Mouse (Mus musculus) hindbrain, embryonic 14.5 days (tissue): ENCODE data around the gene Cul1. TPM values are rescaled to one million over a fixed set of nuclear protein-coding genes. Genes with fewer than 3 reads are reported as not detected.
A peak's percentile ranks its signal among the peaks of the same experiment; 100 is the strongest.
"Not testable (repeated sequence)": the region's sequence is repeated elsewhere in the genome, so short reads cannot be mapped to it uniquely, and the experiment has no call there.

Source experiments
- ATAC-seq: fragments of 200-750 bp; cut with Nextera tagmentation; 2 replicates; pipeline ENCODE4 v1.8.0; 2017; ENCODE audit warnings: moderate number of reproducible peaks, mild to moderate bottlenecking, moderate TSS enrichment, moderate library complexity; ENCODE audit not compliant: low FRiP score
- DNase-seq: peaks from one replicate; pipeline ENCODE4 v3.0.0-alpha.2; 2015; ENCODE audit warnings: low spot score
- H3K27ac ChIP-seq: fragments of 300-500 bp; sonication (generic); 2 replicates; pipeline ENCODE4 v1.5.1; 2014; ENCODE audit warnings: mild to moderate bottlenecking, moderate library complexity
- H3K27me3 ChIP-seq: fragments of 300-500 bp; sonication (generic); 2 replicates; pipeline ENCODE4 v1.6.1; 2014; ENCODE audit warnings: mild to moderate bottlenecking, low read length, mixed read lengths; ENCODE audit not compliant: control insufficient read depth, insufficient read depth
- H3K36me3 ChIP-seq: fragments of 300-500 bp; sonication (generic); replicated peaks from 2 replicates; pipeline ENCODE4 v1.6.1; 2014; ENCODE audit not compliant: control insufficient read depth, insufficient read depth
- H3K4me1 ChIP-seq: fragments of 300-500 bp; sonication (generic); replicated peaks from 2 replicates; pipeline ENCODE4 v1.6.1; 2014; ENCODE audit warnings: antibody characterized with exemption, low read length, mixed read lengths; ENCODE audit not compliant: control insufficient read depth, insufficient read depth
- H3K4me2 ChIP-seq: fragments of 300-500 bp; sonication (generic); replicated peaks from 2 replicates; pipeline ENCODE4 v1.6.1; 2014; ENCODE audit warnings: mild to moderate bottlenecking, moderate library complexity
- H3K4me3 ChIP-seq: fragments of 300-500 bp; sonication (generic); replicated peaks from 2 replicates; pipeline ENCODE4 v1.5.1; 2014; ENCODE audit warnings: mild to moderate bottlenecking, low read length
- H3K9ac ChIP-seq: fragments of 300-500 bp; sonication (generic); 2 replicates; pipeline ENCODE4 v1.6.1; 2014
- H3K9me3 ChIP-seq: fragments of 300-500 bp; sonication (generic); 2 replicates; pipeline ENCODE4 v1.6.1; 2016; ENCODE audit warnings: low read length; ENCODE audit not compliant: control insufficient read depth
- WGBS: fragments of 180-500 bp; shearing (Covaris S2); extraction: QIAGEN DNeasy Blood & Tissue Kit; methylation state at CpG from one replicate; pipeline ENCODE4 v1.1.7; 2014; 5-methylcytosine and 5-hydroxymethylcytosine counted together
- polyA plus RNA-seq: library from polyadenylated mRNA; unstranded; fragments of >200 nt; fragmentation: Nextera tagmentation; extraction: Ambion mirVana; gene quantifications from 2 replicates; pipeline ENCODE4 v1.2.1, GENCODE M21; 2014

Cul1 gene
- polyA plus RNA-seq, result 127 and 142 TPM in 2 replicates

GRCm38 (mm10) chr6:47453098-47453497 lies at the start of gene Cul1:
Cul1 (plus strand) TSS chr6:47453398.
- Histone ChIP-seq H3K4me3 (peak within 1 kb of the TSS; percentile 97), H3K36me3 (no peaks in the 10 kb centered on the region), H3K9ac (peak within 1 kb of the TSS; percentile 96), H3K4me1 (peaks cover 19% of the 10 kb centered on the region), H3K27ac (peak within 1 kb of the TSS; percentile 97), H3K4me2 (peak within 1 kb of the TSS; percentile 85), H3K9me3 (no peaks in the 10 kb centered on the region), H3K27me3 (no peaks in the 10 kb centered on the region)
- DNase-seq, result no peak
- no peak for ATAC-seq
- WGBS, result 32% methylated on average over 2 of the region's 2 CpGs

- H3K9me3 ChIP-seq, result no peaks in the 10 kb centered on the region
- H3K36me3 ChIP-seq, result no peaks in the 10 kb centered on the region
- no peak overlapping the region for H3K4me3 ChIP-seq
- DNase-seq (no peak), ATAC-seq (no peak)
- WGBS, result 91% methylated on average over 11 of the region's 11 CpGs
- no peaks in the 10 kb centered on the region for H3K4me1 ChIP-seq
- no peaks in the 10 kb centered on the region for H3K27me3 ChIP-seq
- no peak overlapping the region for H3K4me2 ChIP-seq
- no peak overlapping the region for H3K27ac ChIP-seq
- H3K9ac ChIP-seq, result no peak overlapping the region
Observed at GRCm38 (mm10) chr6:47404419-47405382, 48.5 kb upstream of the Cul1 start.

GRCm38 (mm10) chr6:47412886-47413606 lies 40.2 kb upstream of the Cul1 start:
- no peaks in the 10 kb centered on the region for H3K27me3 ChIP-seq
- DNase-seq (no peak), ATAC-seq (no peak)
- H3K27ac ChIP-seq, result no peak overlapping the region
- 48% methylated on average over 4 of the region's 4 CpGs for WGBS
- H3K36me3 ChIP-seq, result no peaks in the 10 kb centered on the region
- H3K9ac ChIP-seq, result no peak overlapping the region
- H3K4me2 ChIP-seq, result no peak overlapping the region
- no peaks in the 10 kb centered on the region for H3K9me3 ChIP-seq
- no peak overlapping the region for H3K4me3 ChIP-seq
- no peaks in the 10 kb centered on the region for H3K4me1 ChIP-seq

GRCm38 (mm10) chr6:47413656-47414055 lies 39.5 kb upstream of the Cul1 start:
- H3K9ac ChIP-seq, result no peak overlapping the region
- no peak overlapping the region for H3K27ac ChIP-seq
- no peak overlapping the region for H3K4me2 ChIP-seq
- no peaks in the 10 kb centered on the region for H3K9me3 ChIP-seq
- no peaks in the 10 kb centered on the region for H3K4me1 ChIP-seq
- no peak for ATAC-seq
- H3K4me3 ChIP-seq, result no peak overlapping the region
- H3K27me3 ChIP-seq, result no peaks in the 10 kb centered on the region
- H3K36me3 ChIP-seq, result no peaks in the 10 kb centered on the region
- WGBS, result 42% methylated on average over 2 of the region's 2 CpGs
- no peak for DNase-seq

- no peaks in the 10 kb centered on the region for H3K36me3 ChIP-seq
- WGBS, result 77% methylated on average over 3 of the region's 3 CpGs
Observed at GRCm38 (mm10) chr6:47418691-47419090, 34.5 kb upstream of the Cul1 start.

GRCm38 (mm10) chr6:47420156-47420555 lies 33.0 kb upstream of the Cul1 start:
- Histone ChIP-seq H3K27me3 (no peaks in the 10 kb centered on the region), H3K9me3 (no peaks in the 10 kb centered on the region), H3K4me2 (no peak overlapping the region), H3K4me3 (no peak overlapping the region), H3K36me3 (no peaks in the 10 kb centered on the region), H3K4me1 (no peaks in the 10 kb centered on the region), H3K9ac (no peak overlapping the region), H3K27ac (no peak overlapping the region)
- no peak for ATAC-seq
- DNase-seq, result no peak

More at GRCm38 (mm10) chr6:47418691-47419090, 34.5 kb upstream of the Cul1 start:
- ATAC-seq (no peak), DNase-seq (no peak)
- H3K9ac ChIP-seq, result no peak overlapping the region
- H3K27ac ChIP-seq, result no peak overlapping the region
- no peaks in the 10 kb centered on the region for H3K4me1 ChIP-seq
- H3K4me2 ChIP-seq, result no peak overlapping the region
- no peak overlapping the region for H3K4me3 ChIP-seq
- H3K27me3 ChIP-seq, result no peaks in the 10 kb centered on the region
- no peaks in the 10 kb centered on the region for H3K9me3 ChIP-seq

- ATAC-seq, result no peak
- WGBS, result 76% methylated on average over 1 of the region's 1 CpGs
- H3K4me3 ChIP-seq, result no peak overlapping the region
- H3K9ac ChIP-seq, result no peak overlapping the region
- H3K36me3 ChIP-seq, result no peaks in the 10 kb centered on the region
- DNase-seq, result no peak
- no peak overlapping the region for H3K4me2 ChIP-seq
- no peak overlapping the region for H3K27ac ChIP-seq
- no peaks in the 10 kb centered on the region for H3K4me1 ChIP-seq
- H3K27me3 ChIP-seq, result no peaks in the 10 kb centered on the region
- H3K9me3 ChIP-seq, result no peaks in the 10 kb centered on the region
Observed at GRCm38 (mm10) chr6:47421221-47421620, 32.0 kb upstream of the Cul1 start.

GRCm38 (mm10) chr6:47426136-47426535 lies 27.1 kb upstream of the Cul1 start:
- WGBS, result 83% methylated on average over 1 of the region's 1 CpGs
- no peak overlapping the region for H3K27ac ChIP-seq
- H3K4me3 ChIP-seq, result no peak overlapping the region
- no peak overlapping the region for H3K9ac ChIP-seq
- H3K9me3 ChIP-seq, result no peaks in the 10 kb centered on the region
- no peak overlapping the region for H3K4me2 ChIP-seq
- ATAC-seq (no peak), DNase-seq (no peak)
- no peaks in the 10 kb centered on the region for H3K27me3 ChIP-seq
- H3K4me1 ChIP-seq, result no peaks in the 10 kb centered on the region
- H3K36me3 ChIP-seq, result no peaks in the 10 kb centered on the region

- H3K9ac ChIP-seq, H3K9me3 ChIP-seq, H3K36me3 ChIP-seq, ATAC-seq, H3K4me1 ChIP-seq, DNase-seq, H3K27ac ChIP-seq, H3K4me2 ChIP-seq, H3K27me3 ChIP-seq, H3K4me3 ChIP-seq: not testable (repeated sequence)
- 91% methylated on average over 4 of the region's 4 CpGs for WGBS
Observed at GRCm38 (mm10) chr6:47426556-47426955, 26.6 kb upstream of the Cul1 start.
